Mouse (Mus musculus) neural tube, embryonic 15.5 days (tissue): ENCODE data around the gene Tnrc6b. TPM values are rescaled to one million over a fixed set of nuclear protein-coding genes. Genes with fewer than 3 reads are reported as not detected.
A peak's percentile ranks its signal among the peaks of the same experiment; 100 is the strongest.

Experiments
- ATAC-seq: fragments of 200-750 bp; cut with Nextera tagmentation; 2 replicates; pipeline ENCODE4 v1.8.0; 2017; ENCODE audit warnings: mild to moderate bottlenecking, moderate TSS enrichment, moderate library complexity; ENCODE audit not compliant: low FRiP score
- H3K27ac ChIP-seq: fragments of 300-500 bp; sonication (generic); replicated peaks from 2 replicates; pipeline ENCODE4 v1.5.1; 2015; ENCODE audit warnings: mild to moderate bottlenecking, inconsistent platforms
- H3K27me3 ChIP-seq: fragments of 300-500 bp; sonication (generic); replicated peaks from 2 replicates; pipeline ENCODE4 v1.6.1; 2015; ENCODE audit warnings: inconsistent platforms
- H3K36me3 ChIP-seq: fragments of 300-500 bp; sonication (generic); 2 replicates; pipeline ENCODE4 v1.6.1; 2015; ENCODE audit warnings: inconsistent platforms
- H3K4me1 ChIP-seq: fragments of 300-500 bp; sonication (generic); 2 replicates; pipeline ENCODE4 v1.6.1; 2015; ENCODE audit warnings: inconsistent platforms
- H3K4me2 ChIP-seq: fragments of 300-500 bp; sonication (generic); 2 replicates; pipeline ENCODE4 v1.6.1; 2015; ENCODE audit warnings: inconsistent platforms, mild to moderate bottlenecking, moderate library complexity
- H3K4me3 ChIP-seq: fragments of 300-500 bp; sonication (generic); replicated peaks from 2 replicates; pipeline ENCODE4 v1.5.1; 2015; ENCODE audit warnings: mild to moderate bottlenecking, inconsistent platforms
- H3K9ac ChIP-seq: fragments of 300-500 bp; sonication (generic); replicated peaks from 2 replicates; pipeline ENCODE4 v1.6.1; 2015; ENCODE audit warnings: mild to moderate bottlenecking, inconsistent platforms
- H3K9me3 ChIP-seq: fragments of 300-500 bp; sonication (generic); replicated peaks from 2 replicates; pipeline ENCODE4 v1.6.1; 2016; ENCODE audit warnings: inconsistent platforms
- WGBS: fragments of 180-500 bp; shearing (Covaris S2); methylation state at CpG from one replicate; pipeline ENCODE4 v1.1.7; 2015; ENCODE audit warnings: mixed read lengths; 5-methylcytosine and 5-hydroxymethylcytosine counted together
- polyA plus RNA-seq: library from polyadenylated mRNA; unstranded; fragments of >200 nt; fragmentation: Nextera tagmentation; extraction: Ambion mirVana; gene quantifications from 2 replicates; pipeline ENCODE4 v1.2.1, GENCODE M21; 2015

The Tnrc6b gene
- polyA plus RNA-seq, 1 experiment from 2014 or later = 33.2 TPM

DNA sequence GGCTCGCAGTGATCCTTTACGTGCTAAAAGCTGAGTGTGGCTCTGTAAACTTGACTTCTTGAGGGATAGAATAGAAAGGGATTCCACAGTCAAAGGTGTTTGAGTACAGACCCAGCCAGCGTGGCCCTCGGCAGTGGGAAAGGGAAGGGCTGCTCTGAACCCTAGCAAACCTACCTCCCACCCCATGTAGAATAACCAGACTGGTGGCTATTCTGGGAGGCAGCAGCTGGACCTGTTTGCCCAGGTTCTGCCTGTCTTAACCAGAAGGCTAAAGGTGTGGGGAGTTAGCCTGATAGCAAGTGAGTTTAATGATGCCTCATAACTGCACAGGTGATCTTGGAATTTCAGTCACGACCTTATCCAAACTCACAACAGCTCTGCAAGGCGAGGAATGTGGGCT is 28.0 kb upstream of the Tnrc6b start:
- Histone ChIP-seq H3K27ac (no peak overlapping the region), H3K4me3 (no peak overlapping the region), H3K27me3 (no peaks in the 10 kb centered on the region; the same call in 1 of the 2 replicates), H3K4me1 (peaks cover 52% of the 10 kb centered on the region), H3K36me3 (no peaks in the 10 kb centered on the region), H3K9ac (no peak overlapping the region), H3K9me3 (no peaks in the 10 kb centered on the region), H3K4me2 (no peak overlapping the region)
- 91% methylated on average over 6 of the region's 6 CpGs for WGBS
- ATAC-seq = no peak

DNA sequence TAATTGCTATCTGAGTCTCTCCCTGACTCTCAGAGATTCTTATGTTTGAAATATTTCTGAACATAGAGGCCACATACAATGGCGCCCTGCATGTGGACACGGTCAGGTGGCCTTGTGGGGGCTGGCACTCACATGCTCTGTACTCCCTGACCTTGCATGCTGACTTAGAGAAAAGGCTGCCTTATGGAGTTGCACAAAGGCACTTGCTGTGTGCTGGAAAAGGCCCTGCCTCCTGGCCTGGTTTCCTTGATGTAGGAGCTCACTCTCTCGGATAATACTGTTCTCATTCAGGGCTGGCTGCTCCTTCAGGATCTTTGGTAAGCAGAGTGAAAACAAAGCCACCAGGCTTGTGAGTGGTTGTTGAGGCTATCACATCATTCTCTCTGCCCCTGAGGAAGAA is 27.1 kb upstream of the Tnrc6b start:
- ATAC-seq = no peak
- WGBS = 53% methylated on average over 3 of the region's 3 CpGs
- Histone ChIP-seq H3K36me3 (no peaks in the 10 kb centered on the region), H3K9me3 (no peaks in the 10 kb centered on the region), H3K9ac (no peak overlapping the region), H3K4me1 (peaks cover 52% of the 10 kb centered on the region), H3K4me3 (no peak overlapping the region), H3K4me2 (no peak overlapping the region), H3K27me3 (no peaks in the 10 kb centered on the region; the same call in 1 of the 2 replicates), H3K27ac (peak overlapping the region; percentile 38)

DNA sequence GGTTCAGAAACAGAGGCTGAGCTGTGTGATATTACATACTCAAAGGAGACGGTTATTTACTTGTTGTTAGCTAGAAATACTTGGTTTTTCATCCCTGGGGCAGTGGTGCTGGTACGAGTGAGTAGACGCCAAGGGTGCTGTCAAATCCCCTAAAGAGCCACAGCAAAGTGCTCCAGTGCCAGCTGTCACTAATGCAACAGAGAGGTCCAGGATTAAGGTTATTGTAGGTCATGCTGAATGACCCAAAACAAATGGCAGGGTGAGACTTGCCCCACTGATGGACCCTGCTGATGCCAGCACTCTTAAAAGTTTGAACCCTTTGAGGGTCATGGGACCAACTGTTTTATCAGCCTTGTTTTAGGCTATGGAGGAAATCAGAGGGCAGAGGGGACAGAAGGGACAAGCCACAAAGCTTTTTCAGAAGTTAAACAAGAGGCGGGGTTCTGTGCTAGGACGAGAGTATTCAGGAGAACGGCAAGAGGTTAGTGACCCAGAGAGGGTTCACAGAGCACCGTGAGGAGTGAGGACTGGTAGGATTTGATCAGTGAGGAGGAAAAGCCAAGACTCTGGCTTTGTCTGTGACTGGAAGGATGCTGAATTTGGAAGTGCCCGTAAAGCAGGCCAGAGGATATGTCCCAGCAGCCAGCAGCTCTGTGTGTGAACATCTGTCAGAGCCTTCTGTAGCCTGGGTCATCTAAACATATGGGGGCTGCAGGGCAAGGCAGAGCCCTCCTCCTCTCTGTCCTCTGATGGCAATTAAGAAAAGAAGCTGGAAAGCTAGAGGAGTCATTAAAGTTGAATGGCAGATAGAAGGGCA is 26.1 kb upstream of the Tnrc6b start:
- Histone ChIP-seq H3K4me2 (no peak overlapping the region), H3K27ac (0 out of 2 replicates have a peak overlapping the region, but pooled peaks have one; percentile 20), H3K27me3 (no peaks in the 10 kb centered on the region; the same call in 1 of the 2 replicates), H3K4me1 (peaks cover 44% of the 10 kb centered on the region), H3K9ac (no peak overlapping the region), H3K36me3 (no peaks in the 10 kb centered on the region), H3K9me3 (no peaks in the 10 kb centered on the region), H3K4me3 (no peak overlapping the region)
- 24% methylated on average over 8 of the region's 8 CpGs for WGBS
- ATAC-seq = no peak

DNA sequence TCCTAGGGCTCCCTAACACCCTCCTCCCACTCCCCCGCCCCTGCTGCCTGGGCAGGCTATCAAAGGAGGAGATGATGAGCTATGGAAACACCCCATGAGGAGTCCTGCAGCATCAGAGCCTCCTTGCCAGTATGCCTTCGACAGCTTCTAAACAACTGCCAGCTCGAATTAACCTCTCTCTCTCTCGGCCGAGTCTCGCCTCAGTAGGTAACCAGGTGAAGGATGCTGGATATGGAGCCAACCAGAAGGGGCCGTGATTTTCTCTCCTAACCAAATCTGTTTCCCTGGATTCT is 25.6 kb upstream of the Tnrc6b start:
- H3K4me3 ChIP-seq = no peak overlapping the region
- no peaks in the 10 kb centered on the region for H3K9me3 ChIP-seq
- H3K4me2 ChIP-seq = no peak overlapping the region
- no peak for ATAC-seq
- H3K4me1 ChIP-seq = peaks cover 39% of the 10 kb centered on the region
- no peak overlapping the region for H3K9ac ChIP-seq
- H3K27ac ChIP-seq = no peak overlapping the region
- WGBS = 21% methylated on average over 7 of the region's 7 CpGs
- H3K27me3 ChIP-seq = no peaks in the 10 kb centered on the region
- no peaks in the 10 kb centered on the region for H3K36me3 ChIP-seq

DNA sequence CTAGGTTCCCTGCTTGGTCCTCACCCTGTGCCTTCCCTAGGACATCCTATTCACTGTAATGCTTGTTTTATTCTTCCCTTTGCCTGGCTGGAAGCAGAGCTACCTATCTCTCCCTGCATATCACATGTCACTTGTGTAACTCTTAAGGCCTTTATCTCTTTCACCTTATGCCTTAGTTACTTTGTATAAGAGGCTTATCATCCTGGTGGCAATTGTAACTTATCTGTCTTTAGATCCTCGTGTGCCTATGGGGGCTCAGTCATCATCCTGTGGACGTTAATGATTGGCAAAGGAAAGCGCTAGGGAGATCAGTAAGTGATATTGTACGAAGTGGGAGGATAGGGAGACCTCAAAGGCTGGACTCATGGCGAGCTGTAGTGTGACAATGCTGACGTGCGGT is 22.6 kb upstream of the Tnrc6b start:
- Histone ChIP-seq H3K4me1 (peaks cover 37% of the 10 kb centered on the region), H3K27ac (no peak overlapping the region), H3K27me3 (0 out of 2 replicates have a peak, but pooled peaks cover 3% of the 10 kb centered on the region), H3K36me3 (no peaks in the 10 kb centered on the region), H3K4me2 (no peak overlapping the region), H3K9me3 (no peaks in the 10 kb centered on the region), H3K9ac (no peak overlapping the region), H3K4me3 (no peak overlapping the region)
- 82% methylated on average over 7 of the region's 7 CpGs for WGBS
- ATAC-seq = no peak

DNA sequence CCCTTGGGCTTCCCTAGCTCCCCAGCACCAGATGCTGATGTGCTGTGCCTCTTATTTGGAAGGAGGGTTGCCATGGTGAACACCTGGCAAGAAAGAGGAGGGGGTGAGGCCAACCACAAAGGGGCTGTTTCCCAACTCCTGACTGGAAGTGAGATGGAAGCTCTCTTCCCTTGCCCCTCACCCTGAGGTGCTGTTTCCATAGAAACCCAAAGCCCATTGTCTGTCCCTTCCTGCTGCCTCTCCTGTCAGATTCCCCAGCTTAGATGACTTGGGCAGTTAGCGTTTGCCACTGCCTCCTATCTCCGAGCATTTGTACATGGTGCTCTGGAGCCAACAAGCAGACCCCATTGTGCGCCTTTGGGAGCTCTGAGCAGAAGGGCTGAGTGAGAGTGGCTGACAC is 17.6 kb upstream of the Tnrc6b start:
- peaks cover 27% of the 10 kb centered on the region for H3K4me1 ChIP-seq
- 0 out of 2 replicates have a peak overlapping the region, but pooled peaks have one; percentile 15 for H3K9ac ChIP-seq
- H3K9me3 ChIP-seq = no peaks in the 10 kb centered on the region
- H3K4me2 ChIP-seq = no peak overlapping the region
- H3K36me3 ChIP-seq = no peaks in the 10 kb centered on the region
- H3K4me3 ChIP-seq = no peak overlapping the region
- 0 out of 2 replicates have a peak overlapping the region, but pooled peaks have one; percentile 33 for H3K27ac ChIP-seq
- 0 out of 2 replicates have a peak, but pooled peaks cover 3% of the 10 kb centered on the region for H3K27me3 ChIP-seq
- no peak for ATAC-seq
- WGBS = 30% methylated on average over 3 of the region's 3 CpGs

DNA sequence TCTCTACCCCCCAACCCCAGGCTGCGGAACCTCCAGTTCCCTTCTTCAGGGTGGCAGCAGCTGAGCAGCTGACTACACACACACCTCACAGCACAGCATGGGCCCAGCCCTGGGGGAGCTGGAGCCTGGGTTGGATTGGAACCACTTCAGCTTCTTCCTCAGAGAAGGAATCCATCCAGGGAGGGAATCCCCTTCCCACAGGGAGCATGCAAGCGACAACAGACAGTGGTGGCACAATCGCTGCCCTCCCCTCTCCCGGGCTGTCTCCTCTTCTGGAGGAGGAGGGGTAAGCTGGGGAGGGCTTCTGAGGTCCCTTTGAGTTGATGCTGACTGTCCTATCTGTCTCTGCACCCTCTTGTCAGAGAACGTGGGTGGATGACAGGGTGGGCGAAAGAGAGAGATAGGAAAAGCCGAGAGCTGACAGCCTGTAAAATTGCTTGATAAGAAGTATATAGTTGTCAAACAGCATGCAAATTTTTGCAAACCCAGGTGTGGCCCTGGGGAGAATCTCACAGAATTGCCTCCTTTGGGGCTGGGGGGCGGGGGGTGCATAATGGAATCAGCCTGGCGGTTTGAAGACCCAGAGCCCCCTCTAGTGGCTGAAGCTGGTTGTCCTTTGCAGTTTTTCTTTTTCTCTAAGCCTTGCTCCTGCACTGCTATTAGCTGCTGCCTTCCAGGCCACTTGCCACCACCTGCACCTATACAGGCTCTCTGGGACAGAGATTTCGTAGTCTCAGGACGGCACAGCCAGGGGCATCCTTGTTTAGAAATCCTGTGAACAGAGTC is 16.8 kb upstream of the Tnrc6b start:
- Histone ChIP-seq H3K4me3 (no peak overlapping the region), H3K9ac (no peak overlapping the region; the same call in 1 of the 2 replicates), H3K4me2 (peak overlapping the region; percentile 43), H3K27ac (no peak overlapping the region), H3K4me1 (peaks cover 27% of the 10 kb centered on the region), H3K27me3 (0 out of 2 replicates have a peak, but pooled peaks cover 3% of the 10 kb centered on the region), H3K36me3 (no peaks in the 10 kb centered on the region), H3K9me3 (no peaks in the 10 kb centered on the region)
- ATAC-seq = peak; percentile 47; the same call in 1 of the 2 replicates
- WGBS = 24% methylated on average over 11 of the region's 11 CpGs

DNA sequence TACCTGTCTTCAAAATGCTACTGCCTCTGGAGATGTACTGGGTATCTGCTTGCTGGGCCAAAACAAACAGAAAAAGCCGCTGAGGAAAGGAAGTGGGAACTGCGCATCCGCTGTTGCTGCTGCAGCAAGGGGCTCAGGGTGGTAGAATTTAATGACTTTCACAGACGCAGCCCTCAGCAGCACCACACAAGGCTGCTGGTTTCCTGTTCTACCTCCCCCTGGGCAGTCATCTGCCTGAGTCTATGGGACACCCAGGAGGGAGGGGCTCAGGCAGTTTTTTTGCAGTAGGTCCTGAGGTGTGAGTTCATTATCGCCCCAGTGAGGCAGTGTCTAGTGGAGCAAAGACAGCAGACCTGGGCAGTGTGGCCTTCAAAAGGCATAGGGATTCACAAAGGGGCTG is 13.5 kb upstream of the Tnrc6b start:
- Histone ChIP-seq H3K9ac (no peak overlapping the region), H3K36me3 (no peaks in the 10 kb centered on the region), H3K9me3 (no peaks in the 10 kb centered on the region), H3K4me1 (peaks cover 27% of the 10 kb centered on the region), H3K4me2 (no peak overlapping the region), H3K27me3 (0 out of 2 replicates have a peak, but pooled peaks cover 2% of the 10 kb centered on the region), H3K27ac (0 out of 2 replicates have a peak overlapping the region, but pooled peaks have one; percentile 28), H3K4me3 (no peak overlapping the region)
- no peak for ATAC-seq
- 52% methylated on average over 5 of the region's 5 CpGs for WGBS

DNA sequence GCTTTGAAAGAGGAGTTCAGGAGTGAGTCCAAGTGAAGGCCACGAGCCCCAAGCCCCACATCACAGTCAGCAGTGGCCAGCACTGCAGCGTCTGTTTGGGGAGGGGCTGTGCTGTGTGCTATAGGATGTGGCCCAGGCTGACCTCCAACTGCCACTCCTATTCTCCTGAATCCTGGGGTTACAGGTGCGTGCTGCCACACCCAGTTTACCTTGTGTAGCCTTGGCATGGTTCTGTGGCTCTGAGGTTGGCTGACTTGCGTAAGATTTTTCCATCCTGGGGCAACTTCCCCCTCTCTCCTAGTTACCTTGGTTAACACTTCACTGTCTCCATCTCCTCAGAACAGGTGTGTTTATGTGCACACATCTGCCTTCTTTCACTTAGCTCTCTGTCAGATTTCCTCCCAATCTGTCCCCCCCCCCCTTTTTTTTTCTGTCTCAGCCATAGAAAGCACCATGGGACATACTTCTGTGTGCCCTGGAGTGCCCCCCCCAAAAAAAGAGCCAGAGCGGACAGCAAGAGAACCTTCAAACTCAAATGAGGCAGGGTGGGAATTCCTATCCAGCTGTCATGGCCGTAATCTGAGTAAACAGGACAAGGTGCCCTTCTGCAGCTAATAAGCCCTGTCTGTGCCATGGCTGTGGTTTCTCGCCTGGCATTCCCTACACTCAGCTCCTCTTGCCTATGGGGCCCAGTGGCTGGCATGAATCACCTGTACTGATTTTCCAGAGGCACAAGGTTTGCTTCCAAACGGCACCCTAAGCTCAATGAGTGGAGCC is 9.4 kb upstream of the Tnrc6b start:
- 79% methylated on average over 8 of the region's 8 CpGs for WGBS
- H3K36me3 ChIP-seq = no peaks in the 10 kb centered on the region
- H3K27me3 ChIP-seq = no peaks in the 10 kb centered on the region
- no peak overlapping the region for H3K9ac ChIP-seq
- no peak overlapping the region for H3K27ac ChIP-seq
- ATAC-seq = no peak
- no peaks in the 10 kb centered on the region for H3K9me3 ChIP-seq
- H3K4me2 ChIP-seq = no peak overlapping the region
- peaks cover 18% of the 10 kb centered on the region for H3K4me1 ChIP-seq
- no peak overlapping the region for H3K4me3 ChIP-seq

DNA sequence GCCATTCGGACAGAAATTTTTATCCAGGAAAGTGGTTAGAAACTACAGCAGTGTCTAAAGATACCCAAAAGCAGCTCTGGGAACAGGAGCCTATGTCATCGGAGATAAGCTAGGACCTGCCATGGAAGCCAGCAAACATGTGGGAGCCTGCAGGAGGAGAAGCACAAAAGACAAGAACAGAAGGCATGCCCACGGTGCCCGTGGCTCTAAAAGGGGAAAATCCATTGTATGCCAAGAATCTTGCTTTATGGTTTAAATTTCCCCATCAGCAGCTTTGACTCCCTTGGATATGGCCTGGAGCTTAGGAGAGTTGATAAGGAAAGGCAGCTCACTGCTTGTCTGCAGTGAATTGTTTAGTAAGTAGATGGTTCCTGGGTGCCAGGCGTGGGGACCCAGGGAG is 8.2 kb upstream of the Tnrc6b start:
- H3K36me3 ChIP-seq = no peaks in the 10 kb centered on the region
- WGBS = 90% methylated on average over 5 of the region's 5 CpGs
- ATAC-seq = no peak

DNA sequence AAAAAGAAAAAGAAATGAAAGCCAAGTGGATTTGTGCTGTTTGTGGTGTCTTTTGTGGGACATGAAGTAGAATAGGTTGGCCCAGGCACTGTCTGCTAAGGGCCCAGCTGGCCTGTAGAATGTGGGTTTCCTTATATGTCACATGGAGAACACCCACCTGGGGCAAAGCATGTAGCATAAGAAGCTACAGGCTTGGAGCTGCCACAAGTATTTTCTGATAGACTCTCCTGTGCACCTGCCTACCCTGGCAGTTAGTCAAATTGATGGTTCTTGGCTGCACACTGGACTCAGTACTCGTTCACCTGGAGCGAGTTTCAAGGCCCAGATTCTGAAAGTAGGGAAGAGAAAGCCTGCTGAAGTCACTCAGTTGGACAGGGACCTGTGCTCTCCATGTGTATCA is 7.6 kb upstream of the Tnrc6b start:
- Histone ChIP-seq H3K4me3 (no peak overlapping the region), H3K9me3 (no peaks in the 10 kb centered on the region), H3K27me3 (no peaks in the 10 kb centered on the region), H3K36me3 (no peaks in the 10 kb centered on the region), H3K27ac (no peak overlapping the region), H3K9ac (no peak overlapping the region), H3K4me2 (no peak overlapping the region), H3K4me1 (peaks cover 26% of the 10 kb centered on the region)
- WGBS = 86% methylated on average over 2 of the region's 2 CpGs
- ATAC-seq = no peak

More for the DNA sequence above, 8.2 kb upstream of the Tnrc6b start:
- no peak overlapping the region for H3K27ac ChIP-seq
- no peak overlapping the region for H3K4me2 ChIP-seq
- H3K4me3 ChIP-seq = no peak overlapping the region
- no peaks in the 10 kb centered on the region for H3K27me3 ChIP-seq
- no peak overlapping the region for H3K9ac ChIP-seq
- peaks cover 25% of the 10 kb centered on the region for H3K4me1 ChIP-seq
- no peaks in the 10 kb centered on the region for H3K9me3 ChIP-seq
